Mouse (Mus musculus) kidney, adult 2 months (tissue): Measurements from ENCODE around the gene Prl2b1. TPM values are rescaled to one million over a fixed set of nuclear protein-coding genes. Genes with fewer than 3 reads are reported as not detected.

Experiments used
- DNase-seq: peaks from one replicate; pipeline ENCODE4 v3.0.0; 2021
- H3K27ac ChIP-seq: fragments of 200-500 bp; 2 replicates; pipeline ENCODE4 v1.5.1; 2012; ENCODE audit warnings: low read depth, low read length, control low read depth, inconsistent platforms; ENCODE audit not compliant: insufficient read depth
- H3K27me3 ChIP-seq: fragments of 200-500 bp; replicated peaks from 2 replicates; pipeline ENCODE4 v1.6.1; 2012; ENCODE audit warnings: mild to moderate bottlenecking, moderate library complexity, low read length, inconsistent platforms; ENCODE audit not compliant: control insufficient read depth, insufficient read depth
- H3K36me3 ChIP-seq: fragments of 200-500 bp; 2 replicates; pipeline ENCODE4 v1.6.1; 2012; ENCODE audit warnings: mild to moderate bottlenecking, moderate library complexity, low read length, inconsistent platforms; ENCODE audit not compliant: control insufficient read depth, insufficient read depth
- H3K4me1 ChIP-seq: fragments of 200-500 bp; 2 replicates; pipeline ENCODE4 v1.6.1; 2011; ENCODE audit warnings: low read length; ENCODE audit not compliant: control insufficient read depth, insufficient read depth
- H3K4me3 ChIP-seq: fragments of 200-500 bp; 2 replicates; pipeline ENCODE4 v1.5.1; 2011; ENCODE audit warnings: mild to moderate bottlenecking, low read depth, low read length, control low read depth; ENCODE audit not compliant: insufficient read depth
- CTCF ChIP-seq: fragments of 200-500 bp; conservative IDR thresholded peaks from 2 replicates; pipeline ENCODE4 v1.5.1; 2011; ENCODE audit warnings: low read depth, mild to moderate bottlenecking, control low read depth, low read length, moderate library complexity, mixed read lengths; ENCODE audit not compliant: insufficient read depth, insufficient read length
- POLR2A ChIP-seq: fragments of 200-500 bp; IDR thresholded peaks from one replicate; pipeline ENCODE4 v1.6.1; 2011; ENCODE audit warnings: low read depth, low read length, control low read depth
- WGBS: fragments of 180-500 bp; shearing (Covaris S2); methylation state at CpG from one replicate; pipeline ENCODE4 v1.1.7; 2018; 5-methylcytosine and 5-hydroxymethylcytosine counted together
- polyA plus RNA-seq: library from polyadenylated mRNA; depleted of rRNA; stranded (reverse); fragments of >200 nt; gene quantifications from 2 replicates; pipeline ENCODE4 v1.2.3, GENCODE M21; 2012; rRNA removed

The Prl2b1 gene
- not detected in 2 replicates for polyA plus RNA-seq

DNA sequence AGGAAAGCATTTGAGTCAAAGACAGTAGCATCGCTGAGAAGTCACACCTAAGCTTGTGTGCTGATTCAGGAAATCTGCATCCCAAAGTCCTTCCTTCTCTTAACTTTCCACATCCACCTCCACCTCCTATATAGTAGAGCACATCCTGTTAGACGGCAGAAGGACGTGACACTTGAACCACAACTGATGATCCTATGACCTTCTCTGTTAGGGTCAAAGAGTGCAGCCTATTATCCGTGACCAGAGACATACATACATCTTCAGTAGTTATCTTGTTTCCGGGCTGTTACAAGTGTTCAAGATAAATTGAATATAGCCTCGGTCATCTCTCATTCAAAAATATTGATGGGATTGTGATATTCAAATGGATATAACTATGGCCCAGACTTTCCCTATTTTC is at the start of gene Prl2b1:
Prl2b1 (minus strand) TSS at position 101 of the 400 bp plus-strand sequence.
- Histone ChIP-seq H3K4me3 (no peak within 1 kb of the TSS), H3K27ac (no peak within 1 kb of the TSS), H3K36me3 (no peaks in the 10 kb centered on the region), H3K4me1 (no peaks in the 10 kb centered on the region), H3K27me3 (no peaks in the 10 kb centered on the region)
- DNase-seq: no peak
- WGBS: 60% methylated on average over 6 of the region's 6 CpGs
- TF ChIP-seq POLR2A (no peak), CTCF (no peak)

- no peaks in the 10 kb centered on the region for H3K27me3 ChIP-seq
- no peaks in the 10 kb centered on the region for H3K36me3 ChIP-seq
- H3K4me3 ChIP-seq: no peak within 1 kb of the TSS
- no peak for DNase-seq
- 82% methylated on average over 3 of the region's 3 CpGs for WGBS
- H3K4me1 ChIP-seq: no peaks in the 10 kb centered on the region
- no peak within 1 kb of the TSS for H3K27ac ChIP-seq
- TF ChIP-seq CTCF (no peak), POLR2A (no peak)
Measured at GRCm38 (mm10) chr13:27438588-27438987, 47.9 kb upstream of the Prl2b1 start, which contains the start of gene Prl8a6. Gene Prl8a6, minus strand, starts transcription at chr13:27438688.

DNA sequence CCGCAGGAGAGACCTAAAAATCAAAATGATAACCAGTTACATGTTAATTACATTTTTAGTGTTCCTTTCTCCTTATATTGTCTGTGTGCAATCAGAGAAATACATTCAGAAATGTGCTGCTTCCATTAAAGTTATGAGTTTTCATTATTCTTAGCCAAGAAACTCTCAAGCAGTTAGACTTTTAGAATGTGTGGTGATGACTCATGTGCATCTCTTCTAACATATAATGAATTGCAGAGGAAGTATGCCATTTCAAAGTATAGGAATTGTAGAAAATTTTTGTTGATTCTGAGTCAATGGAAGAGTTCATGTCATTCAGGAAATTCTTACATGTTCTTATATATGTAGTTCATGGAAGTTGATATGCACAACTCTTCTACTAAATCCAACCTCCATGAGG is 42.5 kb upstream of the Prl2b1 start:
- 77% methylated on average over 1 of the region's 1 CpGs for WGBS
- no peak for TF ChIP-seq POLR2A
- TF ChIP-seq CTCF: no peak
- H3K36me3 ChIP-seq: no peaks in the 10 kb centered on the region
- H3K27ac ChIP-seq: no peak overlapping the region
- no peaks in the 10 kb centered on the region for H3K4me1 ChIP-seq
- no peaks in the 10 kb centered on the region for H3K27me3 ChIP-seq
- DNase-seq: no peak
- H3K4me3 ChIP-seq: no peak overlapping the region

- H3K27me3 ChIP-seq: no peaks in the 10 kb centered on the region
- DNase-seq: no peak
- TF ChIP-seq POLR2A (no peak), CTCF (no peak)
- no peaks in the 10 kb centered on the region for H3K4me1 ChIP-seq
- no peaks in the 10 kb centered on the region for H3K36me3 ChIP-seq
- no peak overlapping the region for H3K4me3 ChIP-seq
- no peak overlapping the region for H3K27ac ChIP-seq
Measured at GRCm38 (mm10) chr13:27413640-27414039, 23.0 kb upstream of the Prl2b1 start.

GRCm38 (mm10) chr13:27399061-27399724 is 8.5 kb upstream of the Prl2b1 start:
- Histone ChIP-seq H3K36me3 (no peaks in the 10 kb centered on the region), H3K27me3 (no peaks in the 10 kb centered on the region), H3K27ac (no peak overlapping the region), H3K4me1 (no peaks in the 10 kb centered on the region), H3K4me3 (no peak overlapping the region)
- WGBS: 96% methylated on average over 7 of the region's 7 CpGs
- no peak for TF ChIP-seq CTCF
- no peak for DNase-seq

DNA sequence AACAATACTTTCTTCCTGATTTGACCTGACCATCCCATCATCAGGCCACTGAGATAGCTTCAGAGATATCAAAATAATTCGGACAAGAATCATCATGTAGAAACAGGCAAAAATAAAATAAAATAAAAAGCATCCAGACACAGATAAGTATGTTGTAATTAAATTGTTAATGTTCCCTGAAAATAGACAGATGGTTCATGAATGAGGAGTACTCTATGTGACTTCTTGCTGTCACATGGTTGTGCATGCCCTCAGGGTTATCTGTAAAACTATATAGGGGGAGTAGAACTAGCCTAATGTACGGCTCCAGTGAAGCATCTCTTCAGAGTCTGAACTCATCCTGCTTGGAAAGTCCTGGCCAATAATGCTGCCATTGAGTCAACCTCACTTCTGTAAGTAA is 45.3 kb downstream of the Prl2b1 start, which contains the start of gene Prl8a2:
Prl8a2 (plus strand) TSS at position 301 of the 400 bp plus-strand sequence.
- DNase-seq: no peak
- no peaks in the 10 kb centered on the region for H3K36me3 ChIP-seq
- TF ChIP-seq POLR2A (no peak), CTCF (no peak)
- H3K27me3 ChIP-seq: no peaks in the 10 kb centered on the region
- WGBS: 66% methylated on average over 2 of the region's 2 CpGs
- H3K4me3 ChIP-seq: no peak within 1 kb of the TSS
- no peaks in the 10 kb centered on the region for H3K4me1 ChIP-seq
- H3K27ac ChIP-seq: no peak within 1 kb of the TSS

DNA sequence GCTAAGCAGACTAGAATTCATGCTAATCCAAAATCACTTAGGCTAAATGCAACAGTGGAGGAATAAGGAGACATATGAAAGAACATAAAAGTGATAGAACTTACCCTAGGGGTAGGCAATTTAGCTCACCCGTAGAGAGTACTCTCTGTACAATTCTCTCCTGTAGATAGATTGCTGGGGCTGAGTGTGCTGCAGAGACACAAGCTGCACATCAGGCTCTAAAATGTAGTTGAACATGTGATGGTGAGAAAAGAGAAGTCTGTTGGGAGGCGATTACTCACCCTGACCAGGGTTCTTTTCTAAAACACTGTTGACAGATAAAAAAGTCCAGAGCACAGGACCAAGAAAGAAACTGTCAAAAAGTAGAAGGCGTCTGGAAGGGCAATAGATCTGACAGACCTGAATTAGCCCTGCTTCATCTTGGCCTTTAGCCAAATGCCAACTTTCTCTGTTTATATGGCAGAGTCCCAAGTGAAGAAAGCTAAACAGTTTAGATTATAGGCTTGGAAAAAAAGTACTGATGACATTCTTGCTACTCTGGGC is 47.8 kb downstream of the Prl2b1 start:
- WGBS: 79% methylated on average over 3 of the region's 3 CpGs
- no peak for TF ChIP-seq CTCF
- no peak for TF ChIP-seq POLR2A
- Histone ChIP-seq H3K36me3 (no peaks in the 10 kb centered on the region), H3K4me3 (no peak overlapping the region), H3K27me3 (no peaks in the 10 kb centered on the region), H3K27ac (no peak overlapping the region), H3K4me1 (no peaks in the 10 kb centered on the region)
- no peak for DNase-seq
